Mouse (Mus musculus): ENCODE data around the gene Pole.

GRCm38 (mm10) chr5:110281984-110282383, 4.1 kb upstream of the Pole start:
- TF ChIP-seq CTCF (IDR thresholded peaks at IDR 0.05; ENCODE audit: control insufficient read depth, insufficient read depth, low read length) (no peak), POLR2A (IDR thresholded peaks at IDR 0.05; ENCODE audit: borderline replicate concordance, control insufficient read depth, low read depth, low read length) (no peak)
